Mouse (Mus musculus): Measurements from ENCODE around the gene Pdia5. TPM values are rescaled to one million over a fixed set of nuclear protein-coding genes. Genes with fewer than 3 reads are reported as not detected.

Gene Pdia5
- polyA plus RNA-seq, 1 experiment from 2014 or later = 10.4 TPM

- Histone ChIP-seq H3K9me3 (replicated peaks) (no peaks in the 10 kb centered on the region), H3K4me1 (peaks cover 9% of the 10 kb centered on the region), H3K4me2 (no peak overlapping the region), H3K36me3 (ENCODE audit: poor library complexity, severe bottlenecking) (no peaks in the 10 kb centered on the region), H3K4me3 (no peak overlapping the region), H3K9ac (no peak overlapping the region), H3K27me3 (no peaks in the 10 kb centered on the region), H3K27ac (no peak overlapping the region)
- ATAC-seq = no peak
- 57% methylated on average over 1 of the region's 1 CpGs for WGBS
Measured at GRCm38 (mm10) chr16:35477273-35477672, 13.4 kb downstream of the Pdia5 start.

DNA sequence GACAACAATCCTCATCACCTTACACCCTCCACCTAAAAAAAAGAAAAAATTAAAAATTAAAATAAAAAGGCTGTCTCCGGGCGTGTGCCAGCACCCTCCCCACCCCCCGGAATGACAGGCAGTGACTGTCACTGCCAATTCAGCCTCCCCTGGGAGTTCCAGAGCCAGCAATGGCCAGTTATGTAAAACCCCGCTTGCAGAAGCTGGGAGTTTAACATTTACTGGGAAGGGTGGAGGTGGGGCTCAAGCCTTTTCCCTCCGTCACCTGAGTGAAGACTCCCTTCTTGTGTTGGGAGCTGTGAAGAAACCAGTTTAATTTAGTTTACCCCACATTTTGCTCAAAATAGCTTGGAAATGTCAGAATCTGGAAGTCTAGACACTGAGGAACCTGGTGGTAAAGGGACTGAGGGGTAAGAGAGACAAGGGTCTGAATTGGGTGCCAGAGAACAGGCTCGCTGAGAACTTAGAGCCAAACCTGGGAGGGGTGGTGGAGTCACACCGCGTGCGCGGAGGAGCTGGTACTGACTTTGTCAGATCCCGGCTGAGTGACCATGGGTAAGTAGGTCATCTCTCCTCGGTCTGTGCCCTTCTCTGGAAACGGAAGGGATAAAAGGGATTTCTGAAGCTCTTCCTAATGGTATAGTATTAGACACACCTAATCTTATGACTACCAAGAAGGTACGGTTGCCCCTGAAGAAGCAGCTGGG, 18.0 kb downstream of the Pdia5 start:
- H3K4me1 ChIP-seq = peaks cover 9% of the 10 kb centered on the region; the same call in 1 of the 2 replicates
- H3K4me3 ChIP-seq = no peak overlapping the region
- no peaks in the 10 kb centered on the region for H3K36me3 ChIP-seq (ENCODE audit: poor library complexity, severe bottlenecking)
- H3K27ac ChIP-seq = no peak overlapping the region
- H3K9ac ChIP-seq = no peak overlapping the region
- no peaks in the 10 kb centered on the region for H3K9me3 ChIP-seq (replicated peaks)
- no peak for ATAC-seq
- WGBS = 92% methylated on average over 14 of the region's 14 CpGs
- H3K27me3 ChIP-seq = no peaks in the 10 kb centered on the region
- no peak overlapping the region for H3K4me2 ChIP-seq

GRCm38 (mm10) chr16:35471841-35472568, 18.7 kb downstream of the Pdia5 start:
- Histone ChIP-seq H3K4me1 (peaks cover 9% of the 10 kb centered on the region; the same call in 1 of the 2 replicates), H3K9me3 (replicated peaks) (no peaks in the 10 kb centered on the region), H3K27me3 (no peaks in the 10 kb centered on the region), H3K4me3 (no peak overlapping the region), H3K36me3 (ENCODE audit: poor library complexity, severe bottlenecking) (no peaks in the 10 kb centered on the region), H3K4me2 (no peak overlapping the region), H3K27ac (no peak overlapping the region), H3K9ac (no peak overlapping the region)
- ATAC-seq = no peak
- WGBS = 89% methylated on average over 17 of the region's 17 CpGs

DNA sequence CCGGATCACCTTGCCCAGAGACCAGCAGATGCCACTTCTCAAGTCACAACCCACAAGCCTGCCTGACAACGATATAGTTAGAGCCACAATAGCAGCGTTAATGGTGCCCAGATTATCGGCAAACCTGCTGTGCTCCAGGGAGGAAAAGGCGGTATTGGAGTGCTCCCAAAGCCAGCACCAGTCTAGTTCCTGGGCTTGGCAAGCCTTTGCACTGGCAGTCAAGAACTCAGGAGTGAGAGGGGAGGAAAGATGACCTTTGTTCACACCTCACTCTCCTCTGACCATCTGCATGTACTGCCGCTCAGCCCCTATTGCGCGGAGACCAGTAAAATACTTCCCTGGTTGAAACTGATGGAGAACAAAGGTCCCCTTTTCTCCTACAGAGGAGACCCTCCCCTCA, 19.7 kb downstream of the Pdia5 start:
- Histone ChIP-seq H3K9me3 (replicated peaks) (no peaks in the 10 kb centered on the region), H3K4me3 (no peak overlapping the region), H3K27ac (no peak overlapping the region), H3K9ac (no peak overlapping the region), H3K4me1 (peaks cover 9% of the 10 kb centered on the region; the same call in 1 of the 2 replicates), H3K36me3 (ENCODE audit: poor library complexity, severe bottlenecking) (no peaks in the 10 kb centered on the region), H3K4me2 (no peak overlapping the region), H3K27me3 (no peaks in the 10 kb centered on the region)
- no peak for ATAC-seq
- WGBS = 72% methylated on average over 8 of the region's 8 CpGs

GRCm38 (mm10) chr16:35470096-35470495, 20.6 kb downstream of the Pdia5 start:
- Histone ChIP-seq H3K4me1 (peaks cover 13% of the 10 kb centered on the region), H3K9me3 (replicated peaks) (no peaks in the 10 kb centered on the region), H3K27ac (no peak overlapping the region), H3K36me3 (ENCODE audit: poor library complexity, severe bottlenecking) (no peaks in the 10 kb centered on the region), H3K4me2 (no peak overlapping the region), H3K27me3 (no peaks in the 10 kb centered on the region), H3K9ac (no peak overlapping the region), H3K4me3 (no peak overlapping the region)
- ATAC-seq = no peak
- WGBS = 69% methylated on average over 8 of the region's 8 CpGs

GRCm38 (mm10) chr16:35469016-35469415, 21.7 kb downstream of the Pdia5 start:
- WGBS = 81% methylated on average over 6 of the region's 6 CpGs
- H3K9ac ChIP-seq = no peak overlapping the region
- no peak overlapping the region for H3K27ac ChIP-seq
- H3K27me3 ChIP-seq = no peaks in the 10 kb centered on the region
- ATAC-seq = no peak
- H3K4me1 ChIP-seq = peaks cover 23% of the 10 kb centered on the region
- no peak overlapping the region for H3K4me3 ChIP-seq
- no peaks in the 10 kb centered on the region for H3K9me3 ChIP-seq (replicated peaks)
- H3K36me3 ChIP-seq (ENCODE audit: poor library complexity, severe bottlenecking) = no peaks in the 10 kb centered on the region
- no peak overlapping the region for H3K4me2 ChIP-seq

GRCm38 (mm10) chr16:35467044-35467443, 23.6 kb downstream of the Pdia5 start:
- H3K4me1 ChIP-seq = peaks cover 23% of the 10 kb centered on the region
- H3K9me3 ChIP-seq (replicated peaks) = no peaks in the 10 kb centered on the region
- no peaks in the 10 kb centered on the region for H3K27me3 ChIP-seq
- no peak overlapping the region for H3K27ac ChIP-seq
- H3K4me2 ChIP-seq = no peak overlapping the region
- no peak overlapping the region for H3K9ac ChIP-seq
- H3K4me3 ChIP-seq = no peak overlapping the region
- ATAC-seq = no peak
- H3K36me3 ChIP-seq (ENCODE audit: poor library complexity, severe bottlenecking) = no peaks in the 10 kb centered on the region; the same call in 1 of the 2 replicates
- 92% methylated on average over 2 of the region's 2 CpGs for WGBS

DNA sequence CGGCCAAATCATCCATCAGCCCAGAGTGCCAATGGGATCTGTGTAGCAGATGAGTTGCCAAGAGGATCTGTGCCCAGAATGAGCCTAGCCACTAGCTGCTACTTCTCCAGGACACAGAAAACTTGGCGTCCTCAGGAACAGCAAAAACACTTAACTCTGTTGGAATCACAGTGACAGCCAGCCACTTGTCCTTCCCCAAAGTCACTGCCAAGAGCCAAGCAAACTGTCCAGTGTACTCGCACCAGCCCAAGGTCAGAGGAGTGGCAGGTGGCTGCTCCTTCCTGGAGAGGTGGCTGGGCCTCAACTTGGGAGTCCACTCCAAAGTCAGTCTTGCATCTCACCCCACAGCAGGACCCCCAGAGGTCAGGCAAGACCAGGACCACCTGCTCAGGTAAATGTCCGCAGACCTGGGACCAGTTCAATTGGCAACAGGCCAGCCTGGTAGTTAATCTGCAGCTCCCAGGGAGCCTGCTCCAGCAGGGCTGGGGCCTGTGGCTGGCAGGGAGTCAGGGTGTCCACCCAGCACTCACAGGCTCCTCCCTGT, 24.8 kb downstream of the Pdia5 start:
- no peaks in the 10 kb centered on the region for H3K9me3 ChIP-seq (replicated peaks)
- no peak overlapping the region for H3K9ac ChIP-seq
- no peak for ATAC-seq
- no peak overlapping the region for H3K27ac ChIP-seq
- 86% methylated on average over 4 of the region's 4 CpGs for WGBS
- H3K4me2 ChIP-seq = no peak overlapping the region
- no peaks in the 10 kb centered on the region; the same call in 1 of the 2 replicates for H3K36me3 ChIP-seq (ENCODE audit: poor library complexity, severe bottlenecking)
- H3K4me1 ChIP-seq = peaks cover 21% of the 10 kb centered on the region
- H3K4me3 ChIP-seq = no peak overlapping the region
- no peaks in the 10 kb centered on the region for H3K27me3 ChIP-seq

GRCm38 (mm10) chr16:35464686-35465308, 25.9 kb downstream of the Pdia5 start:
- 11% methylated on average over 12 of the region's 12 CpGs for WGBS
- Histone ChIP-seq H3K4me2 (peak overlapping the region; percentile 18; the same call in 1 of the 2 replicates), H3K9ac (0 out of 2 replicates have a peak overlapping the region, but pooled peaks have one; percentile 34), H3K9me3 (replicated peaks) (no peaks in the 10 kb centered on the region), H3K4me3 (no peak overlapping the region), H3K36me3 (ENCODE audit: poor library complexity, severe bottlenecking) (no peaks in the 10 kb centered on the region; the same call in 1 of the 2 replicates), H3K4me1 (peaks cover 16% of the 10 kb centered on the region), H3K27ac (peak overlapping the region; percentile 51), H3K27me3 (no peaks in the 10 kb centered on the region)
- ATAC-seq = peak; percentile 63

- no peak overlapping the region for H3K4me3 ChIP-seq
- H3K27me3 ChIP-seq = no peaks in the 10 kb centered on the region
- ATAC-seq = no peak
- H3K4me1 ChIP-seq = peaks cover 22% of the 10 kb centered on the region
- no peak overlapping the region for H3K27ac ChIP-seq
- H3K9me3 ChIP-seq (replicated peaks) = no peaks in the 10 kb centered on the region
- H3K9ac ChIP-seq = no peak overlapping the region
- H3K4me2 ChIP-seq = no peak overlapping the region
- 87% methylated on average over 10 of the region's 10 CpGs for WGBS
- no peaks in the 10 kb centered on the region; the same call in 1 of the 2 replicates for H3K36me3 ChIP-seq (ENCODE audit: poor library complexity, severe bottlenecking)
Measured at GRCm38 (mm10) chr16:35463708-35464107, 27.0 kb downstream of the Pdia5 start.

- Histone ChIP-seq H3K9ac (no peak overlapping the region), H3K27ac (no peak overlapping the region), H3K9me3 (replicated peaks) (no peaks in the 10 kb centered on the region), H3K36me3 (ENCODE audit: poor library complexity, severe bottlenecking) (no peaks in the 10 kb centered on the region; the same call in 1 of the 2 replicates), H3K4me1 (peaks cover 22% of the 10 kb centered on the region), H3K4me3 (no peak overlapping the region), H3K4me2 (no peak overlapping the region), H3K27me3 (no peaks in the 10 kb centered on the region)
- no peak for ATAC-seq
- 74% methylated on average over 7 of the region's 7 CpGs for WGBS
Measured at GRCm38 (mm10) chr16:35462955-35463354, 27.7 kb downstream of the Pdia5 start.

DNA sequence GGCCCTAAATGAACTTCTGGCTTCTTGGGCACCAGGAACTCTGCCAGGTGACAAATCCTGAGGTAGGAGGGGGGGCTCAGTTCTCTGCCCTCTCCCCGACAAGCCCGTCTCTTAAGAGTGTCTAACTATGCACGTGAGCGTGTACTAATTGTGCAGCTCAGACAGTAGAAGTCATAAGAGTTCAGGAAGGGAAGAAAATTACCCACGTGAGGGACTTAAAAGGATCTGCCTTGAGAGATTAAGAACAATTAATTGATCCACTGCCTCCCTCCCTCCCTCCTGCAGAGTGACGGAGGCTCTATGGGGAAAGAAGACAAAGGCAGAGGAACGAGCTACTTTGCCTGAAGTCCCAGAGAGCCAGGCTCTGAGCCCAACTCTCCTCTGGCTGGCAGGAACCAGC, 31.1 kb downstream of the Pdia5 start:
- Histone ChIP-seq H3K9ac (no peak overlapping the region), H3K4me3 (no peak overlapping the region), H3K27me3 (no peaks in the 10 kb centered on the region), H3K27ac (no peak overlapping the region), H3K36me3 (ENCODE audit: poor library complexity, severe bottlenecking) (peaks cover 11% of the 10 kb centered on the region), H3K4me2 (no peak overlapping the region), H3K9me3 (replicated peaks) (no peaks in the 10 kb centered on the region), H3K4me1 (peaks cover 13% of the 10 kb centered on the region)
- WGBS = 6% methylated on average over 7 of the region's 7 CpGs
- ATAC-seq = no peak

All from forebrain, embryonic 13.5 days (tissue).